Mouse (Mus musculus): ENCODE measurements around the gene Slc6a6. TPM values are rescaled to one million over a fixed set of nuclear protein-coding genes. Genes with fewer than 3 reads are reported as not detected.

Gene Slc6a6
- polyA plus RNA-seq (2014; fragmentation: Illumina TruSeq; extraction: RNeasy Lipid Tissue Mini Kit (QIAGEN cat#74804); ENCODE audit: low read depth, low replicate concordance): 298 TPM

DNA sequence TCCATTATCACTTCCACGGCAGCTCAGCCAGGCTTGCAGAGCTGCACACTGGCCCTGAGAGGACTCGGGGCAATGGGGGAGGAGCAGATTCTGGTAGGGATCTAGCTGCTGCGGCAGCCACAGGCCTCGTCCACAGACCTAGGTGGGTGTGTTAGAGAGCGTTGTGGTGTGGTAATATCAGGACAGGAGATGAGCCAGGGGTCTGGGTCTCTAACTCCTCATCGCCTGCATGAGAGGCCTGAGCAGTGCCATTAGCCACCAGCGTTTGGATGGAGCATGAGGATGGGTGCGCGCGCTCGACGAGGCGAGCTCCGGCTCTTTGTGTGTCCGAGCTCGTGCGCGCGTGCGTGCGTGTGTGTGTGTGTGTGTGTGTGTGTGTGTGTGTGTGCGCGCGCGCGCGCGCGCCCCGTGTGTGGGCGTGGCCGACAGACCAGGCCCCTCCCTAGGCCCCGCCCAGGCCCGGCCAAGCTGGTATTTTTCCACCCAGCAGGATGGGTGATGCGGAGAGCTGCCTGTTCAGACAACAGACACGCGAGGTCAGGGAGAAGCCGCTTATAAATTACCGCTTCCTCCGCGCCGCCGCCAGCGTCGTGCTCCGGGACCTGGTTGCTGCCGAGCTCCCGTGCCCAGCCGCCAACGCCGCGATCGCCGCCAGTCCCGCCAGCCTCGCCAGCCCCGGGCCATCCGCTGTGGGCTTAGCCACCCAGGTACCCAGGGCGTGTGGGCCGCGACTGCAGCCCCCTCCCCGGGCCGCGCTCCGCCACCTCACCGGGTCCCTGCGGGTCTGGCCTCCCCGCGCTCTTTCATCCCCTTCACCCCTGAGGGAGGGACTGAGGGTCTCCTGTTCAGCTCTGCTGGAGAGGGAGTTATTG, at the start of gene Slc6a6:
Gene Slc6a6 (plus strand): TSS at position 452 of the 872 bp plus-strand sequence.

Other genes with a start within 250 kb of the Slc6a6 start
- gene Chchd4, start 210.5 kb upstream of the Slc6a6 start, polyA plus RNA-seq (2014; fragmentation: Illumina TruSeq; extraction: RNeasy Lipid Tissue Mini Kit (QIAGEN cat#74804); ENCODE audit: low read depth, low replicate concordance): 12.4 TPM
- 17.7 TPM for gene Tmem43, start 210.3 kb upstream of the Slc6a6 start, polyA plus RNA-seq (2014; fragmentation: Illumina TruSeq; extraction: RNeasy Lipid Tissue Mini Kit (QIAGEN cat#74804); ENCODE audit: low read depth, low replicate concordance)
- gene Xpc, start 168.2 kb upstream of the Slc6a6 start, polyA plus RNA-seq (2014; fragmentation: Illumina TruSeq; extraction: RNeasy Lipid Tissue Mini Kit (QIAGEN cat#74804); ENCODE audit: low read depth, low replicate concordance): 6.6 TPM
- gene Lsm3, start 168.1 kb upstream of the Slc6a6 start, polyA plus RNA-seq (2014; fragmentation: Illumina TruSeq; extraction: RNeasy Lipid Tissue Mini Kit (QIAGEN cat#74804); ENCODE audit: low read depth, low replicate concordance): 56.5 TPM
- not detected for gene Grip2, start 143.2 kb downstream of the Slc6a6 start, polyA plus RNA-seq (2014; fragmentation: Illumina TruSeq; extraction: RNeasy Lipid Tissue Mini Kit (QIAGEN cat#74804); ENCODE audit: low read depth, low replicate concordance)
- gene Ccdc174, start 194.0 kb downstream of the Slc6a6 start, polyA plus RNA-seq (2014; fragmentation: Illumina TruSeq; extraction: RNeasy Lipid Tissue Mini Kit (QIAGEN cat#74804); ENCODE audit: low read depth, low replicate concordance): 159 TPM
- 2.7 TPM for gene 4930590J08Rik, start 218.8 kb downstream of the Slc6a6 start, polyA plus RNA-seq (2014; fragmentation: Illumina TruSeq; extraction: RNeasy Lipid Tissue Mini Kit (QIAGEN cat#74804); ENCODE audit: low read depth, low replicate concordance)

All from adrenal gland, adult 10 weeks (tissue).